Mouse (Mus musculus) ES-Bruce4 (cell line): ENCODE results near the gene Cant1.

Source experiments
- CTCF ChIP-seq: IDR thresholded peaks from one replicate; pipeline ENCODE4 v1.8.1; 2011; ENCODE audit warnings: low read depth, low read length
- EP300 ChIP-seq: IDR thresholded peaks from 2 replicates; pipeline ENCODE4 v1.6.1; 2011; ENCODE audit warnings: low read depth, low read length; ENCODE audit not compliant: insufficient read depth

GRCm38 (mm10) chr11:118467441-118468035 is 48.7 kb upstream of the Cant1 start:
- no peak for TF ChIP-seq CTCF
- no peak for TF ChIP-seq EP300
